Mouse (Mus musculus) liver, embryonic 16.5 days (tissue): ENCODE data around the gene Nfkbia. TPM values are rescaled to one million over a fixed set of nuclear protein-coding genes. Genes with fewer than 3 reads are reported as not detected.

ENCODE experiments used
- ATAC-seq: fragments of 200-750 bp; cut with Nextera tagmentation; 2 replicates; pipeline ENCODE4 v1.8.0; 2017; ENCODE audit warnings: low read depth, mild to moderate bottlenecking, moderate number of reproducible peaks, moderate library complexity
- H3K27ac ChIP-seq: fragments of 300-500 bp; sonication (generic); 2 replicates; pipeline ENCODE4 v1.5.1; 2014; ENCODE audit warnings: mild to moderate bottlenecking, low read length
- H3K27me3 ChIP-seq: fragments of 300-500 bp; sonication (generic); 2 replicates; pipeline ENCODE4 v1.6.1; 2014; ENCODE audit warnings: low read depth, low read length, mixed read lengths; ENCODE audit not compliant: control insufficient read depth, insufficient read depth
- H3K36me3 ChIP-seq: fragments of 300-500 bp; sonication (generic); 2 replicates; pipeline ENCODE4 v1.6.1; 2014; ENCODE audit warnings: mild to moderate bottlenecking; ENCODE audit not compliant: control insufficient read depth, insufficient read depth
- H3K4me1 ChIP-seq: fragments of 300-500 bp; sonication (generic); 2 replicates; pipeline ENCODE4 v1.6.1; 2014; ENCODE audit warnings: low read depth, low read length, mixed read lengths; ENCODE audit not compliant: control insufficient read depth
- H3K4me2 ChIP-seq: fragments of 300-500 bp; sonication (generic); 2 replicates; pipeline ENCODE4 v1.6.1; 2014; ENCODE audit warnings: low read depth, low read length, mixed read lengths
- H3K4me3 ChIP-seq: fragments of 300-500 bp; sonication (generic); 2 replicates; pipeline ENCODE4 v1.5.1; 2014; ENCODE audit warnings: low read depth, mild to moderate bottlenecking, low read length
- H3K9ac ChIP-seq: fragments of 300-500 bp; sonication (generic); 2 replicates; pipeline ENCODE4 v1.6.1; 2014; ENCODE audit warnings: low read depth, low read length
- H3K9me3 ChIP-seq: fragments of 300-500 bp; sonication (generic); replicated peaks from 2 replicates; pipeline ENCODE4 v1.6.1; 2016; ENCODE audit warnings: low read length; ENCODE audit not compliant: control insufficient read depth
- WGBS: fragments of 180-500 bp; shearing (Covaris S2); extraction: QIAGEN DNeasy Blood & Tissue Kit; methylation state at CpG from one replicate; pipeline ENCODE4 v1.1.7; 2014; ENCODE audit not compliant: insufficient replicate concordance; 5-methylcytosine and 5-hydroxymethylcytosine counted together
- polyA plus RNA-seq: library from polyadenylated mRNA; unstranded; fragments of >200 nt; fragmentation: Nextera tagmentation; extraction: Ambion mirVana; gene quantifications from 2 replicates; pipeline ENCODE4 v1.2.1, GENCODE M21; 2015

Gene Nfkbia
- polyA plus RNA-seq, 1 experiment from 2014 or later, result 24.5 TPM

DNA sequence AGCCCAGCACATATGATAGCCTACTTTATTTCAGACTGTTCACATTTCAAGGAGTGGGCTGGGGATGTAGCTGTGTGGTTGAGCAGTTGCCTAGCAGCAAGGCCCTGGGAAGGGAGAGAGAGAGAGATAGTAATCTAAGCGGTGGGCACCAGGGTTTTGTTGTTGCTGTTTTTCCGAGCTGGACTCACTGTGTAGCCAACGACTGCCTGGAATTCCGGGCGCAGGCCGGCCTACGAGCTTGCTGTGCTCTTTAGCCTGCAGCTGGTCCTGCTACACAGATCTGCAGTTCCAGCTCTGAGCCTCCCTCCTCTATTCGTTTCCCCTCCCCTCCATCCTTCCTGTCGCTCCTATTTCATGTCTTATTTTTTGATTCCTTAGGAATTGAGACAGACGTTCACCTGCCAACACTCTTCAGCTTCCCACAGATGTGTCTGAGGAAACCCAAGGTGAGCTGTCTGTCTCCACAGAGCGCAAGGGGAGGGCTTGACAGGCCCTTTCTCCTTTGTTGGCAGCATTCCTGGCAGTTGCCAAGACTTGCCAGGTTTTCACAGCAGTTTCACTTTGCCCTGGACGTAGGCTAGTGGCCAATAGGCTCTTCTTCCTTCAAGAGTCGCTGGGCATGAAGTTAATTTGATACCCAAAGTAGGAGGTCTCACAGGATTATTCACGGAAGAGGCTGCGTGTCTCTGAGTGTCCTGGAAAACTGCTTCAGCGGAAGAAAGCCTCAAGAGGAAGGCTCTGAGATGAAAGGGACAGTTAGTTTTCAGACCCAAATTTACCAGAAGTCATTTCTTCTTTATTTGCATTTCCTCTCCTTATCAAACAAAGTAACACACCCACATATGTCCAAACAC lies 28.2 kb downstream of the Nfkbia start:
- WGBS, result 52% methylated on average over 16 of the region's 16 CpGs
- peaks cover 7% of the 10 kb centered on the region; the same call in 1 of the 2 replicates for H3K27me3 ChIP-seq
- H3K4me3 ChIP-seq, result no peak overlapping the region
- ATAC-seq, result no peak
- H3K4me1 ChIP-seq, result no peaks in the 10 kb centered on the region; the same call in 1 of the 2 replicates
- no peak overlapping the region for H3K4me2 ChIP-seq
- no peak overlapping the region for H3K27ac ChIP-seq
- H3K36me3 ChIP-seq, result no peaks in the 10 kb centered on the region
- no peaks in the 10 kb centered on the region for H3K9me3 ChIP-seq
- no peak overlapping the region for H3K9ac ChIP-seq

DNA sequence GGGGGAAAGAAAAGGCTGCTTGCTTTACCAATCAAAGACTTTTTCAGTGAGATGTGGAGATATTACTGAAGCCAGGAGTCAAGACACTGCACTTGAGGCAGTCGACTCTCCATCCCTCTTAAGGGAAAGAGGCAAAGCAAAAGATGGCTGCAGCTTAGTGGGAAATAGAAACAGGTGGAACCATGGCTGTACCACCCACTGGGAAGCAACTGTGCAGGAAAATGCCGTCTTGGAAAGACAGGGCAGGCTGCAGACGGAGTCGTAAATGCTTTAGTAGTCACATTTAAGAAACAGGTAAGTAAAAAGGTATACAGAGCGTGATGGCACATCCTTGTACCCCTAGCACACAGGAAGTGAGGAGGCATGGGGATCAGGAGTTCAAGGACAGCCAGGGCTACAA lies 29.4 kb downstream of the Nfkbia start:
- H3K27me3 ChIP-seq, result peaks cover 7% of the 10 kb centered on the region; the same call in 1 of the 2 replicates
- H3K27ac ChIP-seq, result no peak overlapping the region
- no peak overlapping the region for H3K4me2 ChIP-seq
- no peaks in the 10 kb centered on the region for H3K9me3 ChIP-seq
- no peaks in the 10 kb centered on the region for H3K36me3 ChIP-seq
- no peak overlapping the region for H3K9ac ChIP-seq
- ATAC-seq, result no peak
- H3K4me3 ChIP-seq, result no peak overlapping the region
- 67% methylated on average over 5 of the region's 5 CpGs for WGBS
- no peaks in the 10 kb centered on the region; the same call in 1 of the 2 replicates for H3K4me1 ChIP-seq

DNA sequence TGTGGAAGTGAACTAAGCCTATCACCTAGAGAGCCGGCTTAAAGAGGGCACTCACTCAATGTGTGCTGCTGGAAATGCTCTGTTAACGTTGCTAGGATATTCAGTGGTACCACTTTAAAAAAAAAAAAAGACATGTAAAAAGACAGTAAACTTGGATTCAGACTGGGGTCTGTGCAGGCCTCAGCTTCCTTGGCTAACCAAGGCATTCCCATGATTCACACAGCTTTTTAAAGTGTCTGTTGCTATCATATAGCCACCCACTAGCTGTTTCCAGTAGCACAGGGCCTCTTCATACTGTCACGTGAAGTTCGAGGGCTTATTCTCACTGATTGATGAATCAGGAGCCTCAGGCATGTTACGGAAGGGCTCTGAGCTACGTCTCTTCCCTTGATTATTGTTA lies 30.0 kb downstream of the Nfkbia start:
- no peak overlapping the region for H3K9ac ChIP-seq
- no peaks in the 10 kb centered on the region for H3K9me3 ChIP-seq
- no peak for ATAC-seq
- WGBS, result 60% methylated on average over 6 of the region's 6 CpGs
- H3K27me3 ChIP-seq, result peaks cover 3% of the 10 kb centered on the region; the same call in 1 of the 2 replicates
- no peak overlapping the region for H3K4me2 ChIP-seq
- no peak overlapping the region for H3K27ac ChIP-seq
- H3K4me1 ChIP-seq, result no peaks in the 10 kb centered on the region; the same call in 1 of the 2 replicates
- no peaks in the 10 kb centered on the region for H3K36me3 ChIP-seq
- H3K4me3 ChIP-seq, result no peak overlapping the region

DNA sequence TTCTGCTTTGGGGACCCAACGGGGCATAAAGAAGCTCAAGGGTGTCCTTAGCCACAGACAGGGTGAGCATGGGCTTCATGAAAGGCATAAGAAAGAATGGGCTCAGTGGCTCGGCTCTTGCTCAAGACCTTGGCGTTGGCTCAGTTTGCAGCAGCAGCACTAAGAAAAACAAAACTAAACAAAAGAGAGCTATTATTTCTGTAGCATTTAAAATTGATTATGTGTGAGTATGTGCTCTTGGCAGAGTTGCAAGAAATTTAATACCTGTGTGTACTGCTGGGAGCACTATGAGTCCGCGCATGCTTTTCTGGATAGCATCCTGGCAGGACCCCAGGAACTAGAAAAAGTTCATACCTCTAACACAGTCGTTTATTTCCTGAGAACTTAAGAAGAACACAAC lies 30.7 kb downstream of the Nfkbia start:
- no peaks in the 10 kb centered on the region; the same call in 1 of the 2 replicates for H3K4me1 ChIP-seq
- H3K4me2 ChIP-seq, result no peak overlapping the region
- no peak for ATAC-seq

DNA sequence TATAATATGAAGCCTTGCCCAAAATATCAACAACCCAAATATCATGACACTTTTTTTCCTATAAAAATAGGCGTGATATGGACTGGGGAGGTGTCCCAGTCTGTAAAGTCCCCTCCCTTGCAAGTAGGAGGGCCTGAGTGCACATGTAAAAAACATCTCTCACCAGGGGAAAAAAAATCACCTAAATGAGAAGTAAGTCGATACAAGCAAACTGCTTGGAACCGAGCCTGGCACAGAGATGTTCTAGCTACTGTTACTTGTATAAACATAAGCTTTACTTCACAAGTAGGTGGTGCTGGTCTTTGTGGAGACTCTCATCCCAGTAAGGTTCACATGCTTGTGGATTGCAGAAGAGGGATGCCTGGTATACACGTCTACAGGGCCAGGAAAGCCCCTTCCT lies 31.5 kb downstream of the Nfkbia start:
- H3K36me3 ChIP-seq, result no peaks in the 10 kb centered on the region
- WGBS, result 57% methylated on average over 4 of the region's 4 CpGs
- no peak overlapping the region for H3K27ac ChIP-seq

More for the DNA sequence above, 30.7 kb downstream of the Nfkbia start:
- H3K4me3 ChIP-seq, result no peak overlapping the region
- peaks cover 3% of the 10 kb centered on the region; the same call in 1 of the 2 replicates for H3K27me3 ChIP-seq
- WGBS, result 73% methylated on average over 6 of the region's 6 CpGs
- H3K9me3 ChIP-seq, result no peaks in the 10 kb centered on the region
- H3K36me3 ChIP-seq, result no peaks in the 10 kb centered on the region
- no peak overlapping the region for H3K9ac ChIP-seq
- no peak overlapping the region for H3K27ac ChIP-seq

DNA sequence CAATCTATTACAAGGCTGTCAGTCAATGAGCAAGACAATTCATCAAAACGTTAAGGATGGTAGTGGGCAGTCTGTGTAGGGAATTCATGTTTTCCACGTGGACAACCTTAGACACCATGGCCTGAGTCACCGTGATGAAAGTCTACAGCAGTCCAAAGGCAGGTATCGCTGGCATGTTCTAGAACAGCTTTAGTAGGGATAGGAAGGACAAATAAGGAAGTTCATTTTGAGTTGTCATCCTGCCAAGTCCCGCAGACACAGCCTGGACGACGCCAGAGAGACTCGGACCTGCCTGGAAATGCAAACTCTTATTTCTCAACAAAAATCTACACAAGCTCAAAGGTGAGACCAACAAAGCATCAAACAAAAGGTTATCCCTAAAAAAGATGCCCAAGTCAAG lies 32.7 kb downstream of the Nfkbia start:
- Histone ChIP-seq H3K27me3 (no peaks in the 10 kb centered on the region; the same call in 1 of the 2 replicates), H3K9ac (no peak overlapping the region), H3K9me3 (no peaks in the 10 kb centered on the region), H3K4me3 (no peak overlapping the region), H3K27ac (no peak overlapping the region), H3K4me2 (no peak overlapping the region), H3K4me1 (no peaks in the 10 kb centered on the region; the same call in 1 of the 2 replicates), H3K36me3 (no peaks in the 10 kb centered on the region)
- 35% methylated on average over 8 of the region's 8 CpGs for WGBS
- no peak for ATAC-seq

More for the DNA sequence above, 31.5 kb downstream of the Nfkbia start:
- ATAC-seq, result no peak
- no peaks in the 10 kb centered on the region; the same call in 1 of the 2 replicates for H3K4me1 ChIP-seq
- peaks cover 3% of the 10 kb centered on the region; the same call in 1 of the 2 replicates for H3K27me3 ChIP-seq
- H3K9ac ChIP-seq, result no peak overlapping the region
- no peak overlapping the region for H3K4me3 ChIP-seq
- no peaks in the 10 kb centered on the region for H3K9me3 ChIP-seq
- no peak overlapping the region for H3K4me2 ChIP-seq

DNA sequence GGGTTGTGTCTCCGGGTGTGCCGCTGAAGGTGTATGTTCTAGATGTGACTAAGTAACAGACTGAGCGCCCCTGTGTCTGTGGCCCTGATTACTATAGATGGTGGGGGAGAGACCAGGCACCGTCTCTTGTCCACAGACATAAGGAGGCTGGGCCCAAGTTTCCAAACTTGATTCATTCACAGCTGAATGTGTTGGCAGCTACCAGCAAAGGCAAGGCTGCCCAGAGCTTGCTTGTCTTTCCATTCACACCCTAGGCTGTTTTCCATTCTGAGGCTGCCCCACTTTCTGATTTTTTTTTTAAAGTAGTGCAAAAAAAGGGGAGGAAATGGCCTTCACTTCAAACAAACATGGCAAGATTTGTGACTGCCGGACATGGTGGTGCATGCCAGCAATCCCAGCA lies 35.6 kb downstream of the Nfkbia start:
- 68% methylated on average over 5 of the region's 5 CpGs for WGBS
- Histone ChIP-seq H3K4me3 (no peak overlapping the region), H3K9ac (no peak overlapping the region), H3K27me3 (no peaks in the 10 kb centered on the region; the same call in 1 of the 2 replicates), H3K9me3 (no peaks in the 10 kb centered on the region), H3K4me1 (no peaks in the 10 kb centered on the region), H3K27ac (no peak overlapping the region), H3K36me3 (no peaks in the 10 kb centered on the region), H3K4me2 (no peak overlapping the region)
- no peak for ATAC-seq

DNA sequence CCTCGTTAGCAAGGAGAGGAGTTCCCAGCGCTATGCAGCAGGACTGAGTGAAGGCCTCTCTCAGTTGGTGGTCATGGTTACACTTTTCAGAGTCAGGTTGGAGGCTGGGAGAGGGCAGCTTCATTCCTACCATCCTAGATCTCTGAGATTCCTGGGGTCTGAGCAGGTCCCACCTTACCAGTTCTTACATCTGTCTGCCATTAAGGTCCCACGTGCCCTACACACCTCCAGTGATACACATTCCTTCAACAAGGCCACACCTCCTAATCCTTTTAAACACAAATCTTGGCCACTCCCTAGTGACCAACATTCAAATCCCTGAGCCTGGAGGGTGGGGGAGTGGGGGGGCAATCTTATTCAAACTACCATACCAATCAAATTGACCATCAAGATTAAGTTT lies 36.3 kb downstream of the Nfkbia start:
- Histone ChIP-seq H3K27me3 (no peaks in the 10 kb centered on the region; the same call in 1 of the 2 replicates), H3K4me2 (no peak overlapping the region), H3K36me3 (no peaks in the 10 kb centered on the region), H3K4me3 (no peak overlapping the region), H3K27ac (no peak overlapping the region), H3K9ac (no peak overlapping the region), H3K4me1 (no peaks in the 10 kb centered on the region), H3K9me3 (no peaks in the 10 kb centered on the region)
- whole genome bisulfite sequencing, result 66% methylated on average over 3 of the region's 3 CpGs
- ATAC-seq, result no peak

DNA sequence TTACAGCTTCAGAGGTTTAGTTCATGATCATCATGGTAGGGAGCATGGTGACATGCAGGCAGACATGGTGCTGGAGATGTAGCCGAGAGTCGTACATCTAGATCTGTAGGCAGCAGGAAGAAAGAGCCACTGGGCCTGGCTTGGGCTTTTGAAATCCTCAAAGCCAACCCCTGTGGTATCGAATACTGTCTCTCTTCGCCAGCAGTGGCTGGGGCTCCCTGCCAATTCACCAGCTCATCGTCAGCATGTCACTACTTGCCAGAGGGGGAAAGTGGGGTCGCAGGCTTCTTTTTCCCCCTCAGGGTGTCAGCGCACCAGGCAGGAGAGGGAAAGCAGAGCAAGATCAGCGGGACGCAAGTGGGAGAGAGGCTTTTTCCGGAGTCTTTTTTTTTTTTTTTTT lies 37.2 kb downstream of the Nfkbia start:
- H3K4me3 ChIP-seq, result no peak overlapping the region
- no peaks in the 10 kb centered on the region; the same call in 1 of the 2 replicates for H3K27me3 ChIP-seq
- 79% methylated on average over 10 of the region's 10 CpGs for WGBS
- H3K27ac ChIP-seq, result no peak overlapping the region
- no peak for ATAC-seq
- no peaks in the 10 kb centered on the region for H3K36me3 ChIP-seq
- H3K4me1 ChIP-seq, result no peaks in the 10 kb centered on the region; the same call in 1 of the 2 replicates
- no peak overlapping the region for H3K4me2 ChIP-seq
- H3K9ac ChIP-seq, result no peak overlapping the region
- no peaks in the 10 kb centered on the region for H3K9me3 ChIP-seq
